Mouse (Mus musculus) midbrain, postnatal 0 days (tissue): ENCODE measurements around the gene Chrm3. TPM values are rescaled to one million over a fixed set of nuclear protein-coding genes. Genes with fewer than 3 reads are reported as not detected.

Experiments used
- ATAC-seq: fragments of 200-750 bp; cut with Nextera tagmentation; 2 replicates; pipeline ENCODE4 v1.8.0; 2017; ENCODE audit warnings: moderate number of reproducible peaks, mild to moderate bottlenecking, moderate TSS enrichment, moderate library complexity; ENCODE audit not compliant: low FRiP score
- DNase-seq: peaks from one replicate; pipeline ENCODE4 v3.0.0-alpha.2; 2015; ENCODE audit warnings: low spot score
- H3K27ac ChIP-seq: fragments of 300-500 bp; sonication (generic); 2 replicates; pipeline ENCODE4 v1.5.1; 2014; ENCODE audit warnings: low read depth, mild to moderate bottlenecking, low read length, mixed read lengths
- H3K27me3 ChIP-seq: fragments of 300-500 bp; sonication (generic); 2 replicates; pipeline ENCODE4 v1.6.1; 2014; ENCODE audit warnings: low read length, control low read depth, mixed read lengths; ENCODE audit not compliant: insufficient read depth
- H3K36me3 ChIP-seq: fragments of 300-500 bp; sonication (generic); 2 replicates; pipeline ENCODE4 v1.6.1; 2014; ENCODE audit warnings: low read length, control low read depth, mixed read lengths; ENCODE audit not compliant: insufficient read depth
- H3K4me1 ChIP-seq: fragments of 300-500 bp; sonication (generic); 2 replicates; pipeline ENCODE4 v1.6.1; 2014; ENCODE audit warnings: mild to moderate bottlenecking, control low read depth, antibody characterized with exemption, low read length, mixed read lengths; ENCODE audit not compliant: insufficient read depth
- H3K4me2 ChIP-seq: fragments of 300-500 bp; sonication (generic); 2 replicates; pipeline ENCODE4 v1.6.1; 2014; ENCODE audit warnings: low read depth, mild to moderate bottlenecking, low read length, mixed read lengths; ENCODE audit not compliant: poor library complexity, severe bottlenecking
- H3K4me3 ChIP-seq: fragments of 300-500 bp; sonication (generic); 2 replicates; pipeline ENCODE4 v1.5.1; 2014; ENCODE audit warnings: low read depth, mild to moderate bottlenecking, low read length, moderate library complexity
- H3K9ac ChIP-seq: fragments of 300-500 bp; sonication (generic); replicated peaks from 2 replicates; pipeline ENCODE4 v1.6.1; 2014; ENCODE audit warnings: mild to moderate bottlenecking, low read length, moderate library complexity, mixed read lengths; ENCODE audit not compliant: poor library complexity, severe bottlenecking
- H3K9me3 ChIP-seq: fragments of 300-500 bp; sonication (generic); 2 replicates; pipeline ENCODE4 v1.6.1; 2016; ENCODE audit warnings: low read length, control low read depth
- CTCF ChIP-seq: IDR thresholded peaks from 2 replicates; pipeline ENCODE4 v1.5.1; 2016; ENCODE audit warnings: antibody characterized with exemption, mild to moderate bottlenecking
- WGBS: fragments of 180-500 bp; shearing (Covaris S2); extraction: QIAGEN DNeasy Blood & Tissue Kit; methylation state at CpG from one replicate; pipeline ENCODE4 v1.1.7; 2014; 5-methylcytosine and 5-hydroxymethylcytosine counted together
- polyA plus RNA-seq: library from polyadenylated mRNA; unstranded; fragments of >200 nt; fragmentation: Nextera tagmentation; extraction: Ambion mirVana; gene quantifications from 2 replicates; pipeline ENCODE4 v1.2.1, GENCODE M21; 2015
- total RNA-seq: library from RNA; depleted of rRNA; stranded (reverse); fragments of >200 nt; gene quantifications from 2 replicates; pipeline ENCODE4 v1.2.3, GENCODE M21; 2014

Gene Chrm3
- total and polyA plus RNA-seq, 2 experiments from 2014 or later, result 3.9 to 27.3 TPM

- no peaks in the 10 kb centered on the region for H3K36me3 ChIP-seq
- no peak overlapping the region for H3K27ac ChIP-seq
- ATAC-seq, result no peak
- no peak for TF ChIP-seq CTCF
- no peak overlapping the region for H3K4me3 ChIP-seq
- no peaks in the 10 kb centered on the region for H3K4me1 ChIP-seq
- no peaks in the 10 kb centered on the region for H3K9me3 ChIP-seq
- H3K9ac ChIP-seq, result no peak overlapping the region
- H3K4me2 ChIP-seq, result no peak overlapping the region
- 84% methylated on average over 2 of the region's 2 CpGs for WGBS
- no peaks in the 10 kb centered on the region for H3K27me3 ChIP-seq
- DNase-seq, result no peak
Observed at GRCm38 (mm10) chr13:10131064-10131463, 229.6 kb downstream of the Chrm3 start.

GRCm38 (mm10) chr13:10112211-10112610, 248.4 kb downstream of the Chrm3 start:
- DNase-seq (no peak), ATAC-seq (no peak)
- Histone ChIP-seq H3K9me3 (no peaks in the 10 kb centered on the region), H3K27ac (no peak overlapping the region), H3K27me3 (no peaks in the 10 kb centered on the region), H3K4me2 (no peak overlapping the region), H3K36me3 (no peaks in the 10 kb centered on the region), H3K4me1 (no peaks in the 10 kb centered on the region), H3K4me3 (no peak overlapping the region), H3K9ac (no peak overlapping the region)
- TF ChIP-seq CTCF, result no peak
- WGBS, result 55% methylated on average over 2 of the region's 2 CpGs

GRCm38 (mm10) chr13:10109542-10109941, 251.1 kb downstream of the Chrm3 start:
- no peak overlapping the region for H3K4me2 ChIP-seq

GRCm38 (mm10) chr13:10107331-10107730, 253.3 kb downstream of the Chrm3 start:
- no peaks in the 10 kb centered on the region for H3K27me3 ChIP-seq
- ATAC-seq (no peak), DNase-seq (no peak)
- TF ChIP-seq CTCF, result no peak
- H3K4me3 ChIP-seq, result no peak overlapping the region
- no peak overlapping the region for H3K27ac ChIP-seq
- H3K9me3 ChIP-seq, result no peaks in the 10 kb centered on the region
- WGBS, result 85% methylated on average over 7 of the region's 7 CpGs
- H3K36me3 ChIP-seq, result no peaks in the 10 kb centered on the region
- H3K4me2 ChIP-seq, result no peak overlapping the region
- H3K4me1 ChIP-seq, result no peaks in the 10 kb centered on the region
- no peak overlapping the region for H3K9ac ChIP-seq

More at GRCm38 (mm10) chr13:10109542-10109941, 251.1 kb downstream of the Chrm3 start:
- TF ChIP-seq CTCF, result no peak
- H3K27me3 ChIP-seq, result no peaks in the 10 kb centered on the region
- no peak for DNase-seq
- H3K9me3 ChIP-seq, result no peaks in the 10 kb centered on the region
- 34% methylated on average over 1 of the region's 1 CpGs for WGBS
- H3K27ac ChIP-seq, result no peak overlapping the region
- H3K4me1 ChIP-seq, result no peaks in the 10 kb centered on the region
- no peak overlapping the region for H3K4me3 ChIP-seq
- ATAC-seq, result no peak
- no peaks in the 10 kb centered on the region for H3K36me3 ChIP-seq
- H3K9ac ChIP-seq, result no peak overlapping the region

- TF ChIP-seq CTCF, result no peak
- no peak overlapping the region for H3K4me2 ChIP-seq
- H3K27me3 ChIP-seq, result no peaks in the 10 kb centered on the region
- no peak overlapping the region for H3K9ac ChIP-seq
- H3K9me3 ChIP-seq, result no peaks in the 10 kb centered on the region
- no peak overlapping the region for H3K4me3 ChIP-seq
- ATAC-seq (no peak), DNase-seq (no peak)
- no peaks in the 10 kb centered on the region for H3K36me3 ChIP-seq
- 78% methylated on average over 4 of the region's 4 CpGs for WGBS
- no peak overlapping the region for H3K27ac ChIP-seq
- H3K4me1 ChIP-seq, result no peaks in the 10 kb centered on the region
Observed at GRCm38 (mm10) chr13:10090778-10091177, 269.9 kb downstream of the Chrm3 start.

- 84% methylated on average over 6 of the region's 6 CpGs for WGBS
- DNase-seq (peak; percentile 21), ATAC-seq (no peak)
Observed at GRCm38 (mm10) chr13:10086336-10086735, 274.3 kb downstream of the Chrm3 start.

More at GRCm38 (mm10) chr13:10086336-10086735, 274.3 kb downstream of the Chrm3 start:
- Histone ChIP-seq H3K27me3 (no peaks in the 10 kb centered on the region), H3K27ac (no peak overlapping the region), H3K4me3 (no peak overlapping the region), H3K4me2 (no peak overlapping the region), H3K9ac (no peak overlapping the region), H3K36me3 (no peaks in the 10 kb centered on the region), H3K4me1 (no peaks in the 10 kb centered on the region), H3K9me3 (no peaks in the 10 kb centered on the region)
- TF ChIP-seq CTCF, result no peak
